Mouse (Mus musculus) liver, adult 2 months (tissue): Measurements from ENCODE around the gene Acvr2b. TPM values are rescaled to one million over a fixed set of nuclear protein-coding genes. Genes with fewer than 3 reads are reported as not detected.

Experiments
- DNase-seq: peaks from one replicate; pipeline ENCODE4 v3.0.0-alpha.2; 2011; ENCODE audit warnings: low read depth, low spot score; ENCODE audit errors: extremely low read depth
- H3K27ac ChIP-seq: fragments of 200-500 bp; replicated peaks from 2 replicates; pipeline ENCODE4 v1.5.1; 2012; ENCODE audit warnings: low read depth, mild to moderate bottlenecking, control low read depth, inconsistent platforms, low read length; ENCODE audit not compliant: insufficient read depth
- H3K27me3 ChIP-seq: fragments of 200-500 bp; 2 replicates; pipeline ENCODE4 v1.6.1; 2012; ENCODE audit warnings: mild to moderate bottlenecking, moderate library complexity, low read length, inconsistent platforms; ENCODE audit not compliant: control insufficient read depth, insufficient read depth
- H3K36me3 ChIP-seq: fragments of 200-500 bp; 2 replicates; pipeline ENCODE4 v1.6.1; 2012; ENCODE audit warnings: low read length, inconsistent platforms; ENCODE audit not compliant: control insufficient read depth, insufficient read depth
- H3K4me1 ChIP-seq: fragments of 200-500 bp; 2 replicates; pipeline ENCODE4 v1.6.1; 2011; ENCODE audit warnings: low read length; ENCODE audit not compliant: control insufficient read depth, insufficient read depth
- H3K4me3 ChIP-seq: fragments of 200-500 bp; 2 replicates; pipeline ENCODE4 v1.5.1; 2011; ENCODE audit warnings: low read depth, mild to moderate bottlenecking, control low read depth, low read length, moderate library complexity; ENCODE audit not compliant: insufficient read depth
- H3K79me2 ChIP-seq: fragments of 200-500 bp; 2 replicates; pipeline ENCODE4 v1.6.1; 2012; ENCODE audit warnings: inconsistent platforms, mild to moderate bottlenecking, low read length, moderate library complexity; ENCODE audit not compliant: control insufficient read depth, insufficient read depth
- H3K9ac ChIP-seq: fragments of 200-500 bp; 2 replicates; pipeline ENCODE4 v1.6.1; 2012; ENCODE audit warnings: low read depth, mild to moderate bottlenecking, control low read depth, inconsistent platforms, low read length
- CTCF ChIP-seq: fragments of 200-500 bp; IDR thresholded peaks from 2 replicates; pipeline ENCODE4 v1.5.1; 2011; ENCODE audit warnings: low read depth, low read length, control low read depth
- POLR2A ChIP-seq: fragments of 200-500 bp; IDR thresholded peaks from 2 replicates; pipeline ENCODE4 v1.6.1; 2011; ENCODE audit warnings: low read length, control low read depth; ENCODE audit not compliant: insufficient read depth; ENCODE audit errors: extremely low read depth
- WGBS: fragments of 180-500 bp; shearing (Covaris S2); methylation state at CpG from one replicate; pipeline ENCODE4 v1.1.7; 2018; 5-methylcytosine and 5-hydroxymethylcytosine counted together
- polyA plus RNA-seq: library from polyadenylated mRNA; depleted of rRNA; stranded (reverse); fragments of >200 nt; gene quantifications from 2 replicates; pipeline ENCODE4 v1.2.3, GENCODE M21; 2012; rRNA removed
- total RNA-seq: library from RNA; depleted of rRNA; stranded (reverse); fragments of >200 nt; gene quantifications from 2 replicates; pipeline ENCODE4 v1.2.3, GENCODE M21; 2014; rRNA removed

Acvr2b gene
- total and polyA plus RNA-seq, 2 experiments = 4.2 to 4.8 TPM

- DNase-seq = no peak
- Histone ChIP-seq H3K4me3 (no peak overlapping the region), H3K27ac (no peak overlapping the region), H3K79me2 (no peaks in the 10 kb centered on the region), H3K4me1 (no peaks in the 10 kb centered on the region), H3K36me3 (no peaks in the 10 kb centered on the region), H3K27me3 (no peaks in the 10 kb centered on the region), H3K9ac (no peak overlapping the region)
- no peak for TF ChIP-seq POLR2A
- no peak for TF ChIP-seq CTCF
- 80% methylated on average over 9 of the region's 9 CpGs for WGBS
These were observed 82.5 kb downstream of the Acvr2b start for GRCm38 (mm10) chr9:119484420-119484819.

Other genes starting within 250 kb of the Acvr2b start
- gene Acaa1b, start 245.0 kb upstream of the Acvr2b start, total RNA-seq = 755 and 780 TPM in 2 replicates
- 1,396 and 1,582 TPM in 2 replicates for gene Acaa1b, start 245.0 kb upstream of the Acvr2b start, polyA plus RNA-seq
- gene Gm47289, start 243.0 kb upstream of the Acvr2b start, total RNA-seq = 0.07 TPM in 1 of 2 replicates, not detected in the other
- not detected in 2 replicates for gene Gm47289, start 243.0 kb upstream of the Acvr2b start, polyA plus RNA-seq
- 0.07 TPM in 1 of 2 replicates, not detected in the other for gene Slc22a13, start 193.0 kb upstream of the Acvr2b start, total RNA-seq
- 0.06 TPM in 1 of 2 replicates, not detected in the other for gene Slc22a13, start 193.0 kb upstream of the Acvr2b start, polyA plus RNA-seq
- gene Oxsr1, start 79.7 kb upstream of the Acvr2b start, total RNA-seq = 14.2 and 15.6 TPM in 2 replicates
- gene Oxsr1, start 79.7 kb upstream of the Acvr2b start, polyA plus RNA-seq = 7.6 and 8.6 TPM in 2 replicates
- 155 and 170 TPM in 2 replicates for gene Acaa1a, start 62.4 kb upstream of the Acvr2b start, total RNA-seq
- 280 and 328 TPM in 2 replicates for gene Acaa1a, start 62.4 kb upstream of the Acvr2b start, polyA plus RNA-seq
- gene Myd88, start 60.7 kb upstream of the Acvr2b start, total RNA-seq = 4.8 and 6.3 TPM in 2 replicates
- gene Myd88, start 60.7 kb upstream of the Acvr2b start, polyA plus RNA-seq = 9.8 and 11.3 TPM in 2 replicates
- gene Xylb, start 44.7 kb upstream of the Acvr2b start, total RNA-seq = 204 and 276 TPM in 2 replicates
- gene Xylb, start 44.7 kb upstream of the Acvr2b start, polyA plus RNA-seq = 154 and 166 TPM in 2 replicates
- not detected in 2 replicates for gene Slc22a14, start 36.6 kb upstream of the Acvr2b start, total RNA-seq
- gene Slc22a14, start 36.6 kb upstream of the Acvr2b start, polyA plus RNA-seq = not detected in 2 replicates
- 0.92 and 1.1 TPM in 2 replicates for gene Exog, start 42.8 kb downstream of the Acvr2b start, total RNA-seq
- gene Exog, start 42.8 kb downstream of the Acvr2b start, polyA plus RNA-seq = 0.85 and 1.1 TPM in 2 replicates
- gene Scn5a, start 176.9 kb downstream of the Acvr2b start, total RNA-seq = under 0.01 TPM in 1 of 2 replicates, not detected in the other
- gene Scn5a, start 176.9 kb downstream of the Acvr2b start, polyA plus RNA-seq = not detected in 2 replicates